Mouse (Mus musculus) leukemia stem cell, adult 10-12 weeks (primary cell): Measurements from ENCODE around the gene Dzank1. TPM values are rescaled to one million over a fixed set of nuclear protein-coding genes. Genes with fewer than 3 reads are reported as not detected.

ENCODE experiments used
- polyA plus RNA-seq: library from polyadenylated mRNA; stranded (reverse); fragments of >175 nt; gene quantifications from 2 replicates; pipeline ENCODE4 v1.2.3, GENCODE M21; 2012; ENCODE audit warnings: low replicate concordance

Dzank1 gene
- not detected in 2 replicates for polyA plus RNA-seq

GRCm38 (mm10) chr2:144526981-144527820 lies at the start of gene Dzank1, which contains the start of gene Polr3f:
Gene Dzank1, minus strand, starts transcription at chr2:144527414.
Gene Polr3f, plus strand, starts transcription at chr2:144527718.

GRCm38 (mm10) chr2:144555820-144556552 lies 28.8 kb upstream of the Dzank1 start, which contains the start of gene Sec23b:
Gene Sec23b, plus strand, starts transcription at chr2:144556229.

GRCm38 (mm10) chr2:144550529-144550928 lies 23.3 kb upstream of the Dzank1 start, which contains the start of gene Rbbp9:
Gene Rbbp9, minus strand, starts transcription at chr2:144550869.

Other genes starting within 250 kb of the Dzank1 start
- not detected in 2 replicates for gene Ovol2, start 195.3 kb downstream of the Dzank1 start, polyA plus RNA-seq
- 7.3 and 27.2 TPM in 2 replicates for gene Kat14, start 158.4 kb downstream of the Dzank1 start, polyA plus RNA-seq
- 11.1 TPM in 1 of 2 replicates, not detected in the other for gene Pet117, start 158.4 kb downstream of the Dzank1 start, polyA plus RNA-seq
- 1.5 and 8.2 TPM in 2 replicates for gene Polr3f, start 304 bp upstream of the Dzank1 start, polyA plus RNA-seq
- 0.60 and 0.83 TPM in 2 replicates for gene Rbbp9, start 23.5 kb upstream of the Dzank1 start, polyA plus RNA-seq
- 2.8 and 6.9 TPM in 2 replicates for gene Sec23b, start 28.8 kb upstream of the Dzank1 start, polyA plus RNA-seq
- gene Smim26, start 66.6 kb upstream of the Dzank1 start, polyA plus RNA-seq, result 1.2 TPM in 1 of 2 replicates, not detected in the other
- gene Dtd1, start 72.5 kb upstream of the Dzank1 start, polyA plus RNA-seq, result 4.1 and 10.2 TPM in 2 replicates